Mouse (Mus musculus): ENCODE measurements around the gene Npas2. TPM values are rescaled to one million over a fixed set of nuclear protein-coding genes. Genes with fewer than 3 reads are reported as not detected.
A peak's percentile ranks its signal among the peaks of the same experiment; 100 is the strongest.

Npas2 gene
- polyA plus RNA-seq, 1 experiment from 2014 or later = 1.3 TPM

- H3K4me3 ChIP-seq (ENCODE audit: control insufficient read depth in 1 of 2, insufficient read depth in 1 of 2, low read depth in 1 of 2, low read length in 2 of 2) = peak overlapping the region in 1 of 2 experiments; percentile 76; a peak in 2 of 4 replicates
- H3K27me3 ChIP-seq (ENCODE audit: control insufficient read depth, insufficient read depth, low read length) = peaks cover 26% of the 10 kb centered on the region
- 5% methylated on average over 11 of the region's 11 CpGs for WGBS
- H3K36me3 ChIP-seq (ENCODE audit: control insufficient read depth, insufficient read depth, low read length) = no peaks in the 10 kb centered on the region
- H3K27ac ChIP-seq (replicated peaks in 1 of 2; ENCODE audit: control insufficient read depth in 1 of 2, insufficient read depth in 1 of 2, low read depth in 2 of 2, low read length in 2 of 2) = no peak overlapping the region
- peak overlapping the region; percentile 100 for H3K4me2 ChIP-seq (ENCODE audit: low read length)
- ATAC-seq (ENCODE audit: insufficient number of reproducible peaks, insufficient read depth, low FRiP score, low read depth) = no peak
- H3K9me3 ChIP-seq (ENCODE audit: control insufficient read depth, low read length) = no peaks in the 10 kb centered on the region
- peaks cover 9 to 30% of the 10 kb centered on the region in 2 experiments for H3K4me1 ChIP-seq (ENCODE audit: control insufficient read depth in 2 of 2, insufficient read depth in 2 of 2, low read length in 2 of 2)
- peak overlapping the region; percentile 84; the same call in 1 of the 2 replicates for H3K9ac ChIP-seq (ENCODE audit: low read length)
Observed at GRCm38 (mm10) chr1:39194959-39195358, 1.4 kb downstream of the Npas2 start.

- Histone ChIP-seq H3K9ac (ENCODE audit: low read length) (no peak overlapping the region), H3K27ac (replicated peaks in 1 of 2; ENCODE audit: control insufficient read depth in 1 of 2, insufficient read depth in 1 of 2, low read depth in 2 of 2, low read length in 2 of 2) (no peak overlapping the region), H3K4me1 (ENCODE audit: control insufficient read depth in 2 of 2, insufficient read depth in 2 of 2, low read length in 2 of 2) (peaks cover 9 to 30% of the 10 kb centered on the region in 2 experiments), H3K4me3 (ENCODE audit: control insufficient read depth in 1 of 2, insufficient read depth in 1 of 2, low read depth in 1 of 2, low read length in 2 of 2) (no peak overlapping the region), H3K36me3 (ENCODE audit: control insufficient read depth, insufficient read depth, low read length) (no peaks in the 10 kb centered on the region), H3K27me3 (ENCODE audit: control insufficient read depth, insufficient read depth, low read length) (peaks cover 21% of the 10 kb centered on the region), H3K4me2 (ENCODE audit: low read length) (no peak overlapping the region), H3K9me3 (ENCODE audit: control insufficient read depth, low read length) (no peaks in the 10 kb centered on the region)
- no peak for ATAC-seq (ENCODE audit: insufficient number of reproducible peaks, insufficient read depth, low FRiP score, low read depth)
- 36% methylated on average over 6 of the region's 6 CpGs for WGBS
Observed at GRCm38 (mm10) chr1:39196126-39196525, 2.6 kb downstream of the Npas2 start.

- WGBS = 54% methylated on average over 12 of the region's 12 CpGs
- ATAC-seq (ENCODE audit: insufficient number of reproducible peaks, insufficient read depth, low FRiP score, low read depth) = no peak
- H3K27me3 ChIP-seq (ENCODE audit: control insufficient read depth, insufficient read depth, low read length) = peaks cover 20% of the 10 kb centered on the region; the same call in 1 of the 2 replicates
Observed at GRCm38 (mm10) chr1:39196676-39197375, 3.3 kb downstream of the Npas2 start.

DNA sequence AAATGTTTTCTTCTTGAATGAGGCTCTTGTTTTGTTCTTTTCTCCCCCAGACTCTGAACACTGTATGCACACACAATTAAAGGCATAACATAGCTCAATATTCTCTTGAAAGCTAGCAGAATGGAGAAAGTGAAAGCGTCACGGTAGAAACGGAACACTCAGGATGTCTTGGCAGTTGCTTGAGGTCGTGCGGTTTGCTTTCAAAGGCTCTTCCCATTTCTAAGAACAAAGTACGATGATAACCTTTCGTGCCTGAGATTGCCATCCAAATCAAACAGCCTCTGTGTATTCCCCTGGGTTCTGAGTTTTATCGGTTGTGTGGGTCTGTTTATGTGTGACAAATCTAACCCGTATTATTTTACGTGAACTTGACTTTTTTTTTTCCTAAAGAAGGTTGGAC lies 11.5 kb downstream of the Npas2 start:
- Histone ChIP-seq H3K9ac (ENCODE audit: low read length) (no peak overlapping the region), H3K9me3 (ENCODE audit: control insufficient read depth, low read length) (no peaks in the 10 kb centered on the region), H3K27me3 (ENCODE audit: control insufficient read depth, insufficient read depth, low read length) (no peaks in the 10 kb centered on the region; the same call in 1 of the 2 replicates), H3K36me3 (ENCODE audit: control insufficient read depth, insufficient read depth, low read length) (no peaks in the 10 kb centered on the region), H3K4me3 (ENCODE audit: control insufficient read depth in 1 of 2, insufficient read depth in 1 of 2, low read depth in 1 of 2, low read length in 2 of 2) (no peak overlapping the region), H3K4me2 (ENCODE audit: low read length) (no peak overlapping the region), H3K4me1 (ENCODE audit: control insufficient read depth in 2 of 2, insufficient read depth in 2 of 2, low read length in 2 of 2) (peaks cover 2 to 9% of the 10 kb centered on the region in 2 experiments), H3K27ac (replicated peaks in 1 of 2; ENCODE audit: control insufficient read depth in 1 of 2, insufficient read depth in 1 of 2, low read depth in 2 of 2, low read length in 2 of 2) (no peak overlapping the region)
- no peak for ATAC-seq (ENCODE audit: insufficient number of reproducible peaks, insufficient read depth, low FRiP score, low read depth)
- WGBS = 76% methylated on average over 10 of the region's 10 CpGs

More at GRCm38 (mm10) chr1:39196676-39197375, 3.3 kb downstream of the Npas2 start:
- Histone ChIP-seq H3K27ac (replicated peaks in 1 of 2; ENCODE audit: control insufficient read depth in 1 of 2, insufficient read depth in 1 of 2, low read depth in 2 of 2, low read length in 2 of 2) (no peak overlapping the region), H3K4me3 (ENCODE audit: control insufficient read depth in 1 of 2, insufficient read depth in 1 of 2, low read depth in 1 of 2, low read length in 2 of 2) (no peak overlapping the region), H3K4me1 (ENCODE audit: control insufficient read depth in 2 of 2, insufficient read depth in 2 of 2, low read length in 2 of 2) (peaks cover 9 to 30% of the 10 kb centered on the region in 2 experiments), H3K9me3 (ENCODE audit: control insufficient read depth, low read length) (no peaks in the 10 kb centered on the region), H3K36me3 (ENCODE audit: control insufficient read depth, insufficient read depth, low read length) (no peaks in the 10 kb centered on the region), H3K9ac (ENCODE audit: low read length) (no peak overlapping the region), H3K4me2 (ENCODE audit: low read length) (no peak overlapping the region)

DNA sequence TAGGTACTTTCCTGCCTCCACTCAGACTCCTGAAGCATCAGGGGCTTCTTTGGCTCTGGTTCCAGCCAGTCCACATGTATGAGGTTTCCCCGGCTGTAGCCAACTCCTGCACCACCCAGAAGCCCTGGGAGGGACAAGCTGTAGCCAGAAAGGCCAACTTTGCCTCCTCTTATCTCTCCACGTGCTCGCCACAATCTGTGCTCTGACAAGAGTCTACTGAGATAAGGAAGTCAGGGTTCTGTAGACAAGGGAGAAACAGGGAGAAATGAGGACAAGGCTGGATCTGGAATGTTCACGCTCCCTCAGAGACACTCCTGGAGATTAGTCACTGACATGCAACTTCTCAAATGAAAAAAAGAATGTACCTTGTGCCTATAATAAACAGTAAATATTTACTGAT lies 12.2 kb downstream of the Npas2 start:
- Histone ChIP-seq H3K9ac (ENCODE audit: low read length) (no peak overlapping the region), H3K4me2 (ENCODE audit: low read length) (no peak overlapping the region), H3K4me3 (ENCODE audit: control insufficient read depth in 1 of 2, insufficient read depth in 1 of 2, low read depth in 1 of 2, low read length in 2 of 2) (no peak overlapping the region), H3K4me1 (ENCODE audit: control insufficient read depth in 2 of 2, insufficient read depth in 2 of 2, low read length in 2 of 2) (peaks cover 2 to 9% of the 10 kb centered on the region in 2 experiments), H3K9me3 (ENCODE audit: control insufficient read depth, low read length) (no peaks in the 10 kb centered on the region), H3K27me3 (ENCODE audit: control insufficient read depth, insufficient read depth, low read length) (no peaks in the 10 kb centered on the region; the same call in 1 of the 2 replicates), H3K27ac (replicated peaks in 1 of 2; ENCODE audit: control insufficient read depth in 1 of 2, insufficient read depth in 1 of 2, low read depth in 2 of 2, low read length in 2 of 2) (no peak overlapping the region), H3K36me3 (ENCODE audit: control insufficient read depth, insufficient read depth, low read length) (no peaks in the 10 kb centered on the region)
- ATAC-seq (ENCODE audit: insufficient number of reproducible peaks, insufficient read depth, low FRiP score, low read depth) = no peak
- WGBS = 21% methylated on average over 4 of the region's 4 CpGs

GRCm38 (mm10) chr1:39206942-39207341 lies 13.4 kb downstream of the Npas2 start:
- no peaks in the 10 kb centered on the region for H3K9me3 ChIP-seq (ENCODE audit: control insufficient read depth, low read length)
- peaks cover 4% of the 10 kb centered on the region; the same call in 1 of the 2 replicates for H3K27me3 ChIP-seq (ENCODE audit: control insufficient read depth, insufficient read depth, low read length)
- no peak overlapping the region for H3K4me3 ChIP-seq (ENCODE audit: control insufficient read depth in 1 of 2, insufficient read depth in 1 of 2, low read depth in 1 of 2, low read length in 2 of 2)
- WGBS = 22% methylated on average over 7 of the region's 7 CpGs
- no peak overlapping the region for H3K9ac ChIP-seq (ENCODE audit: low read length)
- H3K36me3 ChIP-seq (ENCODE audit: control insufficient read depth, insufficient read depth, low read length) = no peaks in the 10 kb centered on the region
- H3K4me2 ChIP-seq (ENCODE audit: low read length) = peak overlapping the region; percentile 13; the same call in 1 of the 2 replicates
- no peak overlapping the region for H3K27ac ChIP-seq (replicated peaks in 1 of 2; ENCODE audit: control insufficient read depth in 1 of 2, insufficient read depth in 1 of 2, low read depth in 2 of 2, low read length in 2 of 2)
- peaks cover 2 to 9% of the 10 kb centered on the region in 2 experiments for H3K4me1 ChIP-seq (ENCODE audit: control insufficient read depth in 2 of 2, insufficient read depth in 2 of 2, low read length in 2 of 2)
- ATAC-seq (ENCODE audit: insufficient number of reproducible peaks, insufficient read depth, low FRiP score, low read depth) = no peak

DNA sequence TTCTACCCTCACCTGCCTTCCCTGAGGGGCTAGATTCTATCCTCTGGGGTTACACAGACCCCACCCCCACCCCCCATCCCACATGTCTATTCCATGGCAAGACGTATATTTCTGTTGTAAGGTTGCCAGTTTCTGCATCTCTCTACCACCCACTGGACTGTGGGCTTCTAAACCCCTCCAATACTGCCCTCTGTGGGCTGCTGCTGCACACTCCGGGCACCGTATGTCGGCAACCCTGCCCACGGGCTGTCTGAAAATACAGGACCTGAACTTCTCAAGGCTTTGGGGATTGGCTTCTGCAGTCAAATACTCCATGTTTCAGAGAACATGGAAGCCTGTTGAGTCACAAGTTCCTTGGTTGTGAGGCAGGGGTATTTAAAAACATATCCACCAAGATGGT lies 17.4 kb downstream of the Npas2 start:
- no peak for ATAC-seq (ENCODE audit: insufficient number of reproducible peaks, insufficient read depth, low FRiP score, low read depth)

More for the DNA sequence above, 17.4 kb downstream of the Npas2 start:
- WGBS = 70% methylated on average over 5 of the region's 5 CpGs
- Histone ChIP-seq H3K4me1 (ENCODE audit: control insufficient read depth in 2 of 2, insufficient read depth in 2 of 2, low read length in 2 of 2) (peaks cover 6% of the 10 kb centered on the region in 2 experiments; a peak in 3 of 4 replicates), H3K4me3 (ENCODE audit: control insufficient read depth in 1 of 2, insufficient read depth in 1 of 2, low read depth in 1 of 2, low read length in 2 of 2) (no peak overlapping the region), H3K36me3 (ENCODE audit: control insufficient read depth, insufficient read depth, low read length) (no peaks in the 10 kb centered on the region), H3K27ac (replicated peaks in 1 of 2; ENCODE audit: control insufficient read depth in 1 of 2, insufficient read depth in 1 of 2, low read depth in 2 of 2, low read length in 2 of 2) (no peak overlapping the region), H3K9me3 (ENCODE audit: control insufficient read depth, low read length) (no peaks in the 10 kb centered on the region), H3K27me3 (ENCODE audit: control insufficient read depth, insufficient read depth, low read length) (0 out of 2 replicates have a peak, but pooled peaks cover 4% of the 10 kb centered on the region), H3K9ac (ENCODE audit: low read length) (no peak overlapping the region), H3K4me2 (ENCODE audit: low read length) (no peak overlapping the region)

Data from heart, embryonic 14.5 days (tissue).